9 mouse cellular contexts compared by ENCODE assay signal in genomic region chr17:65614431-65614830, GRCm38 (mm10). TPM values are rescaled to one million over a fixed set of nuclear protein-coding genes. Genes with fewer than 3 reads are reported as not detected.
DNase-seq lines count a peak whose midpoint lies in the region; ATAC-seq and TF ChIP-seq lines count a peak whose summit lies in the region.
"Had no signal": no experiment of that assay in that cellular context is flagged by ENCODE, and none has a peak within 500 bp of the region (broad histone marks: within the 10 kb centered on the region; RNA-seq: fewer than 3 reads in every experiment).

No protein-coding gene starts in this region.

- no peak for TF ChIP-seq RAD21 in MEL (IDR thresholded peaks at IDR 0.05; ENCODE audit: low read depth, low read length)

- TF ChIP-seq CTCF in MEL (IDR thresholded peaks at IDR 0.05 in 2 of 3, conservative IDR thresholded peaks at IDR 0.05 in 1 of 3; ENCODE audit: control insufficient read depth in 1 of 3, insufficient read depth in 1 of 3, low read depth in 2 of 3, low read length in 3 of 3, poor library complexity in 1 of 3, severe bottlenecking in 1 of 3), result no peak

- no peak for TF ChIP-seq EP300 in MEL (IDR thresholded peaks at IDR 0.05; ENCODE audit: low read depth in 1 of 2, low read length in 2 of 2)

- intact Hi-C loops in heart, postnatal 25 days (cut with DNase I), result loop anchor here (2.0 to 5.0 kb wide), 2 partner anchors 64 to 168 kb away; partner anchors contain the start of gene Ppp4r1

- no peaks in the 10 kb centered on the region for H3K27me3 ChIP-seq in heart, embryonic 16.5 days (ENCODE audit: control insufficient read depth, insufficient read depth, low read length)
- no peaks in the 10 kb centered on the region for H3K27me3 ChIP-seq in MEL (ENCODE audit: control insufficient read depth in 1 of 2, insufficient read depth in 2 of 2, low read length in 2 of 2)
- no peaks in the 10 kb centered on the region for H3K27me3 ChIP-seq in forebrain, embryonic 16.5 days (replicated peaks; ENCODE audit: control insufficient read depth, insufficient read depth, low read length)

- WGBS in heart, embryonic 16.5 days, result 2% methylated on average over 9 of the region's 9 CpGs
- 1% methylated on average over 9 of the region's 9 CpGs for WGBS in forebrain, embryonic 16.5 days
- WGBS in macrophage (ENCODE audit: missing documents), result 6% methylated on average over 9 of the region's 9 CpGs

- no peaks in the 10 kb centered on the region for H3K36me3 ChIP-seq in heart, embryonic 16.5 days (ENCODE audit: control insufficient read depth, insufficient read depth)
- H3K36me3 ChIP-seq in MEL (ENCODE audit: control insufficient read depth in 1 of 2, insufficient read depth in 2 of 2, low read length in 2 of 2) (peaks cover 6 to 27% of the 10 kb centered on the region in 2 experiments), macrophage (ENCODE audit: inconsistent target) (no peaks in the 10 kb centered on the region)
- H3K36me3 ChIP-seq in forebrain, embryonic 16.5 days (ENCODE audit: control insufficient read depth, insufficient read depth), result no peaks in the 10 kb centered on the region

- no peak for DNase-seq in heart, postnatal 25 days (ENCODE audit: low spot score)
- no peak for DNase-seq in MEL (ENCODE audit: low read depth, low spot score)
- DNase-seq in gastrocnemius, postnatal 25 days, result no peak
- DNase-seq in yolk sac, embryonic 10.5 days (ENCODE audit: low spot score), result no peak
- no peak for DNase-seq in ovary, postnatal 36 days (ENCODE audit: low spot score)

- TF ChIP-seq POLR2A in MEL (IDR thresholded peaks at IDR 0.05; ENCODE audit: control insufficient read depth in 1 of 2, insufficient read depth in 1 of 2, low read depth in 1 of 2, low read length in 2 of 2, poor library complexity in 1 of 2), result no peak

- peak overlapping the region; percentile 99 for H3K27ac ChIP-seq in heart, embryonic 16.5 days (ENCODE audit: low read length)
- H3K27ac ChIP-seq in MEL (ENCODE audit: control insufficient read depth, low read depth, low read length) (peak overlapping the region; percentile 84), macrophage (peak overlapping the region; percentile 83)
- H3K27ac ChIP-seq in forebrain, embryonic 16.5 days (ENCODE audit: low read length), result peak overlapping the region; percentile 99

- H3K4me3 ChIP-seq in heart, embryonic 16.5 days (ENCODE audit: low read length), result peak overlapping the region; percentile 99
- H3K4me3 ChIP-seq in MEL (ENCODE audit: control insufficient read depth in 1 of 2, insufficient read depth in 1 of 2, low read depth in 2 of 2, low read length in 2 of 2) (peak overlapping the region; percentile 81 to 88), macrophage (ENCODE audit: inconsistent target) (peak overlapping the region; percentile 62)
- H3K4me3 ChIP-seq in forebrain, embryonic 16.5 days (replicated peaks; ENCODE audit: low read length), result peak overlapping the region; percentile 72

- H3K4me2 ChIP-seq in heart, embryonic 16.5 days (ENCODE audit: low read depth, low read length), result peak overlapping the region; percentile 87
- peak overlapping the region; percentile 83 for H3K4me2 ChIP-seq in forebrain, embryonic 16.5 days (ENCODE audit: low read length)

- H3K9me3 ChIP-seq in heart, embryonic 16.5 days (replicated peaks; ENCODE audit: control insufficient read depth, low read length), result no peaks in the 10 kb centered on the region
- no peaks in the 10 kb centered on the region for H3K9me3 ChIP-seq in MEL (replicated peaks; ENCODE audit: insufficient read depth, low read length)
- no peaks in the 10 kb centered on the region for H3K9me3 ChIP-seq in forebrain, embryonic 16.5 days (ENCODE audit: control insufficient read depth, low read length)

- ATAC-seq in heart, embryonic 16.5 days (replicated peaks; ENCODE audit: extremely low read depth, insufficient read depth, low FRiP score), result no peak
- ATAC-seq in forebrain, embryonic 16.5 days, result no peak

- H3K4me1 ChIP-seq in heart, embryonic 16.5 days (ENCODE audit: control insufficient read depth, insufficient read depth, low read length), result peaks cover 19% of the 10 kb centered on the region
- H3K4me1 ChIP-seq in MEL (ENCODE audit: control insufficient read depth in 1 of 2, insufficient read depth in 2 of 2, low read length in 2 of 2), result peaks cover 13 to 15% of the 10 kb centered on the region in 2 experiments
- peaks cover 16% of the 10 kb centered on the region for H3K4me1 ChIP-seq in forebrain, embryonic 16.5 days (replicated peaks; ENCODE audit: control insufficient read depth, insufficient read depth, low read length)

- peak overlapping the region; percentile 100 for H3K9ac ChIP-seq in heart, embryonic 16.5 days (ENCODE audit: low read length)
- H3K9ac ChIP-seq in MEL (ENCODE audit: control insufficient read depth, low read depth, low read length, poor library complexity, severe bottlenecking), result peak overlapping the region; percentile 92
- peak overlapping the region; percentile 87 for H3K9ac ChIP-seq in forebrain, embryonic 16.5 days (replicated peaks; ENCODE audit: low read depth, low read length)

- H3K79me2 ChIP-seq in MEL (ENCODE audit: control insufficient read depth, insufficient read depth, low read length, poor library complexity) (peaks cover 30% of the 10 kb centered on the region), macrophage (ENCODE audit: inconsistent target) (peaks cover 31% of the 10 kb centered on the region)

TF ChIP-seq in MEL, 35 proteins besides CTCF, POLR2A, EP300 and RAD21:
- peak; percentile 76 for TF ChIP-seq ZNF384 (IDR thresholded peaks at IDR 0.05; ENCODE audit: low read depth, low read length)
- TF ChIP-seq HCFC1 (IDR thresholded peaks at IDR 0.05; ENCODE audit: low read depth, low read length), result no peak

RNA-seq across cellular contexts. Expression of gene Vapa, which starts 1.1 kb away (rescaled TPM):
- polyA plus RNA-seq in heart, embryonic 16.5 days (2015; fragmentation: Nextera tagmentation; extraction: Ambion mirVana), result 153 and 163 TPM in 2 replicates
- total RNA-seq in heart, postnatal 25 days (2021), result 10 to 100 TPM; 86.2 to 88.8 TPM
- 56.7 and 60.2 TPM in 2 replicates for total RNA-seq in MEL (2012; rRNA removed)
- polyA plus RNA-seq in MEL (2012; ENCODE audit: insufficient read depth in 1 of 2, insufficient read length in 2 of 2, low read depth in 1 of 2, low replicate concordance in 2 of 2, missing spikeins in 1 of 2) (100 to 1,000 TPM in 1 of 2 experiments, 10 to 100 TPM in 1; 85.3 to 507 TPM), macrophage (2018) (55.9 to 98.6 TPM (median 79.0 TPM) in 3 replicates)
- 241 and 271 TPM in 2 replicates for polyA plus RNA-seq in forebrain, embryonic 16.5 days (2015; fragmentation: Nextera tagmentation; extraction: Ambion mirVana)
- total RNA-seq in macrophage (2018; cell fraction: chromatin; rRNA removed), result 10 to 100 TPM; 10.4 to 30.8 (median 18.0) TPM
- total RNA-seq in macrophage (2018; cell fraction: cytosol; rRNA removed), result 10 to 100 TPM; 65.7 to 93.2 (median 73.0) TPM
- total RNA-seq in macrophage (2018; cell fraction: nucleus; rRNA removed), result 10 to 100 TPM; 20.1 to 55.1 (median 38.7) TPM
- total RNA-seq in gastrocnemius, postnatal 25 days (2021), result 100 to 1,000 TPM; 121 to 125 TPM

RNA-seq across cellular contexts. Expression of gene Txndc2, which starts 27.5 kb away (rescaled TPM):
- not detected in 2 replicates for polyA plus RNA-seq in heart, embryonic 16.5 days (2015; fragmentation: Nextera tagmentation; extraction: Ambion mirVana)
- total RNA-seq in heart, postnatal 25 days (2021), result not detected
- not detected in 2 replicates for total RNA-seq in MEL (2012; rRNA removed)
- polyA plus RNA-seq in MEL (2012; ENCODE audit: insufficient read depth in 1 of 2, insufficient read length in 2 of 2, low read depth in 1 of 2, low replicate concordance in 2 of 2, missing spikeins in 1 of 2), result not detected
- polyA plus RNA-seq in forebrain, embryonic 16.5 days (2015; fragmentation: Nextera tagmentation; extraction: Ambion mirVana), result 0.11 TPM in 1 of 2 replicates, not detected in the other
- 1 to 10 TPM in 14 of 26 experiments, under 1 TPM in 9, not detected in 3; 0.33 to 3.4 (median 1.3) TPM for total RNA-seq in macrophage (2018; cell fraction: chromatin; rRNA removed)
- total RNA-seq in macrophage (2018; cell fraction: cytosol; rRNA removed), result under 1 TPM in 10 of 26 experiments, not detected in 16; 0.06 to 0.19 (median 0.10) TPM
- 1 to 10 TPM in 7 of 26 experiments, under 1 TPM in 13, not detected in 6; 0.45 to 2.6 (median 0.77) TPM for total RNA-seq in macrophage (2018; cell fraction: nucleus; rRNA removed)
- polyA plus RNA-seq in macrophage (2018), result 0.10 TPM in 1 of 3 replicates, not detected in the others
- not detected for total RNA-seq in gastrocnemius, postnatal 25 days (2021)
- total RNA-seq: hematopoietic stem cell, adult 5-6 weeks had no signal
